Mouse (Mus musculus) inflammation-experienced regulatory T-cells, adult 6 months (primary cell): ENCODE data around the gene Zfp827. TPM values are rescaled to one million over a fixed set of nuclear protein-coding genes. Genes with fewer than 3 reads are reported as not detected.

Source experiments
- ATAC-seq: one replicate; pipeline ENCODE4 v1.8.0; 2017
- polyA plus RNA-seq, 3 experiments: library from polyadenylated mRNA; unstranded; fragments of 100-300 nt; shearing (Covaris generic); gene quantifications; one replicate each; pipeline ENCODE4 v1.2.1; 2017

Zfp827 gene
- polyA plus RNA-seq, 3 experiments from 2014 or later, result 2.0 to 7.7 (median 6.2) TPM

DNA sequence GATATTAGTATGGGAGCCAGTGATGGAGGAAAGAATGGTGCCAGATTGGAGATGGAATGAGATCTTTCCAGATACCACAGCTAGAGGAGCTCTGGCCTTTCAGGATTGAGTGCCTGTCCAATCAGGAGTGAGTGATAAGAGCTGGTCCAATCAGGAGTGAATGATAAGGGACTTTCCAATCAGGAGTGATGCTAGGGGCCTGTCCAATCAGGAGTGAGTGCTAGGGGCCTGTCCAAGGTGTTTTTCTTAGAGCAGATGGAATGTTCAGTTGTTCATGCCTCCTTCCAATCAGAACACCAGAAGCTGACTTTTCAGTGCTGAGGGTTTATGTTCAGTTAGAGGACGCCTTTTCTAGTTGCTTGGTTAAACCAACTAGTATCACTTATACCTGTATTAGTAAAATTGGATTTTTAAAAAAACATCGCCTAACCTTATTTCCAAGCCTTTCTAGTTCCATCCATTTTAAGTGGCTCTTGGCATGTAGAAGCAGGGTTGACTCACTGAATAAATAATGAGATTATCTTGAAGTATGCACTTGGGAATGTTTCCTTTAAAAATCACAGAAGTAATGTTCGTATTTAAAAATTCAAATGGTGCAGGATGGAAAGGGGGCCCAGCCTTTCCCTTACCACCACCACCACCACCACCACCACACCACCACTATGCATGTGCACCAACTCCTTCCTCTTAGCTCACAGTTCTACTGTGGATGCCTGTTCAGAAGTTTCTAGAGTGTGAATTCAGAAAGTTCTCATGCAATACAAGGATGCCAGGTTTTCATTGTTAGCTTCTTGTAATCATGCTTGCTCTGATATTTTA, 39.8 kb downstream of the Zfp827 start:
- ATAC-seq, result no peak

DNA sequence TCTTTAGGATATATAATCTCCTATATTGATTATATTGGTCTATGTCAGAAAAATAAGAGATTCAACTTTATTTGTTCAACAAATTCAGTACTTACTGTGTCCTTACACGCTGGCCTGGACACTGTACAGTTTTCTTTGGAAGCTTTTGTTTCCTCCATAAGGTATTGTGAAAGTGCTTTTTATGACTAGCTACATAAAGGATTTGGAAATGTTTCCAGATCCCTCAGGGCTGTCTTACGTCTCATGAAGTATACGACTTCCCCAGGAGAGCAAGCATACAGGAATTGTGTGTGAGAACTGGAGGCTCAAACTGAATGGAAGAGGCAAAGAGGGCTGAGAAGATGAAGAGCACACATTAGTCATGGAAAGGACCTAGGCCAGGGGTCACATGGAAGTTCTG, 45.1 kb downstream of the Zfp827 start:
- no peak for ATAC-seq

DNA sequence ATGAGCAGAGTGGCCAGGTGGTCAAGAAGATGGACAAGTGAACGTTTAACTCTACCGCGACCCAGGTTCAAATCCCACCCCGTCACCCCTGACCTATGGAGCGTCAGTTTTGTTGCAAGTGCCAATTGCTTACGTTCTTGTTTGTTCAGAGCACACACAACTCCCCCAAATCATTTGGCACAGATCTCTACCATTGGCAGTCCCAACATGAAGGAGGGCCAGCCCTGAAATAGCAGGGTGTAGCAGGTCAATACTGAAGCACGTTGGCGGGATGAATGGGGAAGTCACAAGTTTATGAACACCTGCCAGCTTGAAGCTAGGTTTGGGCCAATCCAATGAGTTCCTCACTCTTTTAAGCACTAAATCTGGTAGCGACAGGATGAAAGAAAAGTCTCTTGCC, 46.7 kb downstream of the Zfp827 start:
- no peak for ATAC-seq

DNA sequence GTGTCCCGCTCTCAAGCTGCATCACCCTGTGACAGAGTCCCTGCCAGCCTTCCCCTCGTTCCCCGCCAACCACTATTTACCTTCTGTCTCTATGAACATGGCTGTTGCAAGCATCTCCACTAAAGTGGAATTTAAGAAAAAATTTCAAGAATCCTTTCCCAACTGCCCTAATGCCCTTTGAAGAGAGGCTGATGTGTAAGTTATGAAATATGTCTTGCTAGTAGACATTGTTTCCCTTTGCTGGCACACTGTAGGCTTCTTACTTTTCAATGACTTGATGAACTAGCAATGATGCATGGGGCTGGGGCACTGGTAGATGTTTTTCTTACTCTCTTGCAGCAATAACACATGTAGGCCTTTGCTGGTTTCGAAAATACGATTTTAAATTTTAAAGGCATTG, 49.0 kb downstream of the Zfp827 start:
- no peak for ATAC-seq

DNA sequence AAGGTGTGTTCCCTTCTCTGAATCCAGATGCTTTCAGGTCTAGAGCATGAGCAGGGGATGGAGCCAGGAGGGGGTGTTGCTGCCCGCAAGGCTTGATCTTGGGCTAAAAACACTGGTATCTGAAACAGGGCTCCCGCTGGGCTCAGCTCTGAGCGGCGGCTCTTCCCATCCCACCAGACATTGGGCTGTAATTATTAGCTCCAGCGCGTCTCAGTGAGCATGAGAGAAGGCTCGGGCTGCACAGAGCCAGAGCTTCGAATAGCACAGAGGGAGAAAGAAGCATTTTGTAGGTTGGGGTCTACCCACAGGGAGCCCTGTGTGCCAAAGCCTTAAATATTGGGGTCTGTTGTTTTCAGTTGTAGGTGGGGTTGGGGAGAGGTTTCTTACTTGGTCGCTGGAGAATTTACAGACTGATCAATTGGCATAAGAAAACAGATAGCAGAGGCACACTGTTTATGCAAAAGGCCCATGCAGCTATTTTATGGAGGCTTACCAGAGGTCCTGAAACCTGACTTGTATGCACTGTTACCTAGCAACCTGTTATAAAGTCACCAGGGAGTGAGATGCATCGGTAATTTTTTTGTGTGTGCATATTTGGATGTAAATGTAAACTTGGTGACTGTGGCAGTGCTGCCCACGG, 50.4 kb downstream of the Zfp827 start:
- no peak for ATAC-seq

DNA sequence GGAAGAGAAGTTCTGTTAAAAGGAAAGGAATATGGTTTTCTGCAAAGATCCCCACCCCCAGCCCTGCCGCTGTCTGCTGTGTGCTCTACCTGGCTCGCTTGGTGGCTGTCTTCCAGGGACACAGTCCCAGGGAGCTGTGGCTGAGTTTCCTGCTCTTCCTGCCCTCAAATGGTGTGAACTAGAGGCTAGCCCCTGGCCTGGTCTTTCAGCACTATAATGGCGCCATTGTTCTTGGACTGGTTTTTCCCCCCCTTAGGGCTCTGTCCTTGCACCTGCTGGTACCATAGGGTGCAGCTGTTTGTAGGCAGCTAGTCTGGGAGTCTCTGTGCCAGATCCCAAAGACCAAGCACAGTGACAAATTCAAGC, 50.9 kb downstream of the Zfp827 start:
- no peak for ATAC-seq

DNA sequence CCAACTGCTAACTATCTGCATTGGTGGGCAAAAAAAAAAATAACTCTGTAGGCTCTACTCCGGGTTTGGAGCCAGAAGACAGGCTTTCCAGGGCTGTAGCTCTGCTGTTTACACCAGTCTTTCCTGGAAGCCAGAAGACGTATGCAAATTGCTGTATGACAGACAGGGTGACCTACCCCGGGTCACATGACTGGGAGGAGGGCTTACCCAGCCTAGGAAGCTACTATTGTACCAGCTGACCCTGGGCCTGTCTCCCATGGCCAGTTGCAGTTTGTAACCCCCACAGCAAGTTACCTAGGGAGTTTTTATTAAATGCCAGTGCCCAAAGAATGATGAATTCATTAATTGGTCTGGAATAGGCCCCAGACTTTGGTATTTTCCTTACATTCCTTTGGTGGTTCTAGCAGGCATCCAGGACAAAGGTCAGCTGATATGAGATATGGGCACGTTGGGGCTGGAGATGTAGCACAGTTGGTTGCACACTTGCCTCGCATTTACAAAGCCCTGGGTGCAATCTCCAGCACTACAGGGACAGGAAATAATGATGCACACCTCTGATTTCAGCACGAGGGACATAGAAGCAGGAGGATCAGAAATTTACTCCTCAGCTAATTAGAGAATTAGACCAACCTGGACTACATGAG, 52.0 kb downstream of the Zfp827 start:
- no peak for ATAC-seq

DNA sequence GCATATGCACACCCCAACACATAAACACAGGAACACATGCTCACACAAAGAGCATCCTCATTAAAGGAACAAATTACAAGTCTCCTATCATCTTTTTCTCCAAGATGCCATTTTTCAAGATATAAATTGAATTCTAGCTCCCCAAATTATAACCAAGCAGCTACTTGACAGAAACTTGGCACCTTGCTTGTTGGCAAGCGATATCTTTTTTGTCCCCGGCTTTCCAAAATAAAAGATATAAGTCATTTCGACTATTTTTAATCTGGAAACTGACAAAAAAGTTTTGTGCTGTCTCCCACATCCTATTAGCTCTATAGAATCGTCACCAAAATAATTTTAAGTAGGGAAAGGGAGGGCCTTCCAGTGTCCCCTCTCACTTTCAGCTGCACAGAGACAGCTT, 53.1 kb downstream of the Zfp827 start:
- no peak for ATAC-seq

DNA sequence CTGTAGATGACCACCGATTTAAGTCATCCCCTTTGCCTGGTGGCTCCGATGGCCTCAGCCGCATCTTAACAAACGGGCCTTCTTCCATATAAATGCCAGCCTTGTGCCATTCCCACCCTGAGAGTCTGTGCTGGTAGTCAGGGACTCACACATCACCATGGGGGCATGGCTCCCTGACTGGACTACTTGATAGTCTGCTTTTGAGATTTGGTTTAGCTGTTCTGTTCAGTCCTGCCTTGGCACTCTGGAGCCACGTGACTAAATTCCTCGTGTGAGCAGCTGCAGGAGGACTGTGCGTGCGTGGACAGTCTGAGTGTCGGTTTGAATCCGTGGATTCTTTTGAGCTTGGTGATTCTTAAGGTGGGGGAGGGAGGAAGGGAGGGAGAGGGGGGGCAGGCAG, 53.7 kb downstream of the Zfp827 start:
- ATAC-seq, result no peak

DNA sequence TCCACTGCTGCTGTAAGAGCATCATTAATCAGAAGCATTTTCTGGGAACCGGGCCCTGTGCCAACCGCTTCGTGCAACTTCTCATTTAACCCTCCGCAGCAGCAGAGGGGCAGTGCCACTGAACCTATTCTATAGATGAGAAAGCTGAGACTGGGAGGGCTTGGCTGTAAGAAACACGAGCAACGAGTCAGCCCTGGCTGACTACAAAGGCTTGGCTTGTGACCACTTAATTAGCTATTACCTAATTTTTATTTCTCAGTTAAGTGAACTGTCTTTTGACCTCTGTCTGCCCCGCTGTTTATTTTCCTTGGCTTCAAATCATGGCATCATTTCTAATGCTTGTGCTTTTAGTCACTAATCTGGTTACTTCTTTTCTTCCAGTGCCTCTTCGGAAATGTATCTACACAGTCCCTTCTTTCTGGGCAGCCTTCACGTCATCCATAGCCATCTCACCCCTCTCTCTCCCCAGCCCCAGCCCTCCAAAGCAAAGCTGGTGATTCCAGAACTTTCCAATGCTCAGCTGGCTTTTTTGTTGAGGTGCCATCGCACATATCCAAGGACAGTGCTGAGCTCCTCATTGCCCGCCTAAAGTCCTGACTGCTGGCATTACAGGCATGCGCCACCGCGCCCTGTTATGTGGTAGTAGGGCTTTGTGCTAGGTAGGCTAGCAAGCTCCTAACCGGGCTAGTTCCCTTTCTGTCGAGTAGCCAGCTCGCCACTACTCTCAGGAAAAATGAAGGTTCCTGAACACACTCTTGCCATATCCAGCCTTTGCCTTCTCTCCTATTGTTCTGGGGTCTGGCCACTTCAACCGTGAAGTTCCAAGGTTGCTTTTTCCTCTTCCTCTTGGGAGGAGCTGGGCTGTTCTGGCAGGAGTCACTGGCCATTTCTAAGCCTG, 55.5 kb downstream of the Zfp827 start:
- ATAC-seq, result no peak

DNA sequence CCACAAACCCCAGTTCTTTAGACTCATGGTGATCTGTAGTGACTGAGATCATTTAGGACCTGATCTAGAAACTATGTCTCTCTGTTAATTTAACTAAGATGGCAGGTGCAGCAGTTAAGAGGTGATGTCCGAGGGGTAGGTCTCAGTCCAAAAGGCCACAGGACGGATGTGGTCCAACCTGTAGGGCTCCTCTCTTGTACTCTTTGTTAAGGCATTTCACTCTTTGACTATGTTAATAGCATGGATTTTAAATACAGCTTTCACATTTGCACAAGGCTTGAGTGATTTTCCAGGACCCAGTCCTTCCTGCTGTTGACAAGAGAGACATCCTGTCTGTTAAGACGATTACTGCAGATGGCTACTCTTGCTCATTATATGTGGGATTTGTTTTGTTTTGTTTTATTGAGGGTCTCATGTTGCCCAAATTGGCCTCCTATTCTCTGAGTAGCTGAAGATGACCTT, 56.2 kb downstream of the Zfp827 start:
- no peak for ATAC-seq

DNA sequence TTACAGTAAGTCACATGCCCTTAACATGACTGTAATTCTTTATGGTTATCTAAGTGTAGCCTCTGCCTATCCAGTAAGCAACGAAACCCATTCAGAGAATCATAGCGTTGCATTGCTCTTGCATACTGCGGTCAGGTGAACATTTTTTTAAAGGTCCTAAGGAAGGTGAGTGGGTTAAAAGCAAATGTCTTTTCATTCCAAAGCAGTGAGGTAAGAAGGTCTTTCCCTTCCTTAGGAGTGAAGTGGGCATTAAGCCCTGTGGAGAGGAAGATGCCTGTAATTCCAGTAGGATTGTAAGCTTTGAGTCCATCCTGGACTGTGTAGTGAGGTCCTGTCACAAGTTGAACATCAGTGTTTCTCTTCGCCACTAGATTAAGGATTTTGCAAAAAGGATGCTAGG, 66.2 kb downstream of the Zfp827 start:
- ATAC-seq, result no peak

DNA sequence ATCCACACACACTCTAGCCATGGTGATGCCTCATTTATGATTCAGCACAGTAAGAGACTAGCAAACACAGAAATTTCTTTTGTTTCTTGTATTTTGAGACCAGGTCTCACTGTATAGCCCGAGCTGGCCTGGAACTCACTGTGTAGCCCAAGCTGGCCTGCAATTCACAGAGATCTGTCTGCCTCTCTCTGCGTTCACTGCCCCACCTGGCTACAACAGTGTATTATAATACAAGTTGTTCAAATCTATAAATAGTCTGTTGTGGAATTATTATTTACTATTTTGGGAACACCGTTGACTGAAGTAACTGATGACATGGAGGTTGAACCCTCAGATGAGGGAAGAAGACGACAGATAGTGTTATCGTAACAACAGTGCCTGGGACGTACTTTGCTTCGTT, 66.9 kb downstream of the Zfp827 start:
- ATAC-seq, result no peak

DNA sequence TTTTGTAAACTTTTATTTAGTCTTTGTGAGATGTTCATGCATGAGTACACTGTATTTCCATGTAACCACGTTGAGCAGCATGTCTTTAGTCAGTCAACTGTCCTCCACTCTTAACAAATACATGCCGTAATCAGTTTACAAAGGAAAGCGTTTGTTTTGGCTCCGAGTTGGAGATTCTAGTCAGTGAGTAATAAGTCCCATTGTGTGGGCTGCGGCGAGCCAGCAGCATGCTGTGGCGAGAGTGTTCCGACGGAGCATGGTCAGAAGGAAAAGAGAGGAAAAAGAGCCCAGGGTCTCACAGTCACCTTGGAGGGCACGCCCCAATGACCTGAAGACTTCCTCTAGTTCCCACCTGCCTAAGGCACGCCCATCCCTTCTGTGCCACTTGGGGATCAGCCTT, 68.7 kb downstream of the Zfp827 start:
- no peak for ATAC-seq

DNA sequence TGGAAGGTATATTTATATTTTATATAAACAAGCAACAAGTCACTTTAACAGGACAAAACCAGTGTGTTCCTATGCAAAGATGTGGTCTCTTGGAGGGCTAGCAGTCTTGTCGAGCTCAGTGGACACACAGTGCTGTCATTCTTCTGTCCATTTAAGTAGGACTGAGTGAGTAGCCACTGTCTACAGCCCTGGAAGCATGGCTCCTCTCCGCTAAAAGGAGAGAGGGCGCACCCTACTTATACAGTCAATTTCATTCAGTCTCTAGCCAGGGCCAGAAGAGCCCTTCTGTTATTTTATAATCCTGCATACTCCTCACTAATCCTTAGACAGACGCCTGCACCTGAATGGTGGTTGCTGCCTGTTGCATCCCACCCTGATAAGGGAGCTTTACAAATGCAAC, 74.5 kb downstream of the Zfp827 start:
- no peak for ATAC-seq

DNA sequence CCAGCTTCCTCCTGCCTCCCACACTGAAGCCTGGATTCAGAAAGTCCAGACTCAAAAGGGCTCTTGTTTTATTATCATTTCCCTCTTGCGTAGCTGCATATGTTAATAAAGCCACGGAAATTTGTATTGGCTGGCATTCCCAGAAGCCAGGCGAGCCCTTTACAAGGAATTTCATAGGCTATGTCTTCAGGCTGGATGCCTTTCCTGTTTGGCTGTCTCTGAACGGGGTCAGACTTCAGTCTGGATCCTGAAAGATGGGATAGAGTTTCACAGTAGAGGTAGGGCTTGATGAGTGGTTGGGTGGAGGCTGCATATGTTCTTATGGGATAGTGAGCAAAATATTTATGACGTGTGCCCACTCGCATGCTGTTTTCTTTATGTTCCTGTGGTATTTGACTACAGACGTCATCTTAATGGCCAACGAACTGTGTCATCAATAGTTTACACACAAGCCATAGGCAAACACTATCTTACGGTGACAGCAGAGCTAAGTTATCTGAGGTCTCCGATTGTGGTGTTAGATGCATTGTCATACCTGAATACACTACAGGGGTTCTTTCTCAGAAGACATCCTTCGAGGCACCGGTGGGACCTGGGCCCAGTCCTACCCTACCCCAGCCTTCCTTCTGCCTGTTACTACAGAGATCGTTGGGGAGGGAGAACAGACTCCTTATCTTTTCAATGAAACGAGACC, 75.1 kb downstream of the Zfp827 start:
- ATAC-seq, result no peak

DNA sequence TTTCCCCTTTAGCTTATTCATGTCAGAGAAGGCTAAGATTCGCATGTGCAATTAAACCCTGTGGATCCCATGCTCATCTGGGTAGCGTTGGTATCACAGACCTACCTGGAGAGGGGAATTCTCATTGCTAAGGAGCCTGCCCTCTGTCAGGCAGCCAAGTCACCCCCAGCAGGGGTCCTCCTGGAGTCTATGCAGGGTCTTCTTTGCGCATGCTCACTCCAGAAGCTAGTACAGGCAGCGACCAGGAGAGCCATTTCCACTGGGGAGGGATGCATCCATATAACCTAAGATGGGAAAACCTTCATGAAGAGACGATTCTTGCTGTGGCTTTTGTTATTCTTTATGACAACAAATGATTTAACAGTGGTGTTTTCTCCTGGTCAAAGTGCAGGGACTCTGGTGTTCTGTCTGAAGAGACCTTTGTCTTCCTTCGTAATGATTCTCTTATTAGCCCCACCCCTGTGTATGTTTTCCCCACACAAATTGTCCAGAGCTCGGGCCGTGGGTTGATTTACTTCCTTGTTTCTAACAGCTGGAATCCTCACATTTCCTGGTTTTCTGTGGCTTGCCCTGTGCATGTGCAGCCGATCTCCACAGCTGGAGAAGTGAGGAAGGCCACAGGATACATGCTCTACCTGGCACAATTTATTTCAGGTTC, 75.8 kb downstream of the Zfp827 start:
- no peak for ATAC-seq

DNA sequence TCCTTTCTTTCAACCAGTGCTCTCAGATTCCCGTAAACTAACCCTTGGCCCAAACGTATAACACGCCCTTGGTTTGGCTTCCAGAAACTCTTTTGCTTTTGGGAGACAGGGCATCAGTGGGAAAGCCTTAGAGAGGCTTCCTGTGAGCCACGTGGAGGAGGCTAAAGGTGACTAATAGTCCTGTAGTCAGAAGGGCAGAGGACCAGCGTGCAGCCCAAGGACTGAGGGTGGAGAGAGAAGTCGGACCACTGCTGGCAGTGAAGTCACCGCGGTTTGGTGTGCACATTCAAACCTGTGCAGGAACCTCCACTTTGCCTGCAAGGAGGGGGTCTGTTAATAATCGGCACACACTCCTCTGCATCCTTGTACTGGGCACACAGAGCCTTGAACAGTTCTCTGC, 76.4 kb downstream of the Zfp827 start:
- no peak for ATAC-seq

DNA sequence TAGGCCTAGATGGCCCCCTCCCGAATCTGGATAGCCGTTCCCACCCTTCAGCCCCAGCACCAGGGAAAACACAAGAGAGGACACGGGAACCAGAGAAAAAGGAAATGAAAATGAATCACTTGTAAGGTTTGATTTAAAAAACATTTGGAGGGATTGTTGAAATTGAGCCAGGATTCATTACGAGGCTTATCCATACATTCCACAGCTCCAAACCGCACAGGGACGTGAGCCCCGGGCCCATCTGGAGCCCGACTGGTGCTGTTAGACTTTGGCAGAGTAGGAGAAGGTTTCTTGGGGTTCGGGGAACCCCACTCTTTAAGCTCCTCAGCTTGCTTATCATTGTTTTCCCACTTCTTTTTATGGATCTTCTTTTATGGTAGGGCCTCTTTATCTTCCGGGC, 76.9 kb downstream of the Zfp827 start:
- ATAC-seq, result no peak

DNA sequence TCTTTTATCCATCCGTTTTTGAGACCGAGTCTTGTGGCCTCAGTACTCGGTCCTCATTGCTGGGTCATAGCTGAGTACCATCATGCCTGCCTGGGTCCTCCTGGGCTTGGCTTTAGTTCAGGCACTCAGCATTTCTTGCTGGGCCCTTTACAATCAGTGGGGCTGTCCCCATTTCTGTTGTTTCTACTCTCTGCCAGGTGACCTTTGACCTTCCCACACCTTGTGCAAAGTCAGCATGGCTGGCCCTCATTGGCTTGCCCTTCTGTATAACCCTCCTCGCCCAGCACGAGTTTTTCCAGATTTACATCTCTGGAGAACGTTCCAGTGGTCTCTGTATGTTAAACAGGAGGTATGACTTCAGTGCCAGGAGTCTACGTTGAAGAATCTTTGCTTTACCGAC, 83.2 kb downstream of the Zfp827 start:
- ATAC-seq, result no peak

DNA sequence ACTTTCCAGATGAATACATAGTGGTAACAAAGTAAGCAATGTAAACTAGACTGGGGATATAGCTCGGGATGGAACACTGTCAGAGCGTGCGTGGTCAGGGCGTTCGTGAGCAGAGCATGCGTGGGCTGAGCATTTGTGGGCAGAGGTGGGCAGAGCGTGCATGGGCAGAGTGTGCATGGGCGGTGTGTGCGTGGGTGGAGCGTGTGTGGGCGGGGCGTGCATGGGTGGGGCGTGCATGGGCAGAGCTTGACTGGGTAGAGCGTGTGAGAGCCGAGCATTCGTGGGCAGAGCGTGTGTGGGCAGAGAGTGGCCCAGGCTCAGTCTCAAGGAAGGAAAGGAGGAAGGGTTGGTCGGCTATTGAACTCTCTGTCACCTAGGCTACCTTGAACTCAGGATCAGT, 84.2 kb downstream of the Zfp827 start:
- no peak for ATAC-seq

DNA sequence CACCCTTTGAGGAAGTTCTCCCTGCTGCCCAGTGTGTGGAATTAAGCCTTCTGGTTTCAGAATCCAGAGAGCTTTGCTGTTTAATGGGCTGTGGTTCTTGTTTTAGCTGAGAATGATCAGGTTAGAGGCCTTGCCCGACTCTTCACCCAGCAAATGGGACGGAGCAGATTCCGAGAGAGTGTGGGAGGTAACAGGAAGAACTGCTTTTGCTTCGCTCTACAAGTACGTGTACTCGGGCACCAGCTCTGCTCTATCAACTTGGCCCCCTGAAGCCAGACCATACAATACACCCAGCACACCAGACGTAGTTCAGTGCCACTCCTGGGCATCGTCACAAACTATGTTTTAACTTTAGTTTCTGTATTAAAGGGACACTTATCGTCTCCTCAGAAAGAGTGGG, 85.3 kb downstream of the Zfp827 start:
- no peak for ATAC-seq
